Mouse (Mus musculus): Measurements from ENCODE around the gene Brpf3. TPM values are rescaled to one million over a fixed set of nuclear protein-coding genes. Genes with fewer than 3 reads are reported as not detected.
A peak's percentile ranks its signal among the peaks of the same experiment; 100 is the strongest.
"Not testable (repeated sequence)": the region's sequence is repeated elsewhere in the genome, so short reads cannot be mapped to it uniquely, and the experiment has no call there.

Brpf3 gene
- polyA plus RNA-seq, 1 experiment from 2014 or later: 12.5 TPM

GRCm38 (mm10) chr17:28831065-28831464 lies 30.2 kb downstream of the Brpf3 start:
- WGBS: 71% methylated on average over 8 of the region's 8 CpGs
- Histone ChIP-seq H3K36me3 (ENCODE audit: insufficient read depth) (peaks cover 98% of the 10 kb centered on the region), H3K9me3 (ENCODE audit: low read depth, low read length) (no peaks in the 10 kb centered on the region), H3K27ac (ENCODE audit: low read depth) (no peak overlapping the region), H3K27me3 (ENCODE audit: insufficient read depth, low read length) (no peaks in the 10 kb centered on the region), H3K4me1 (ENCODE audit: insufficient read depth) (no peaks in the 10 kb centered on the region), H3K4me3 (ENCODE audit: low read depth, low read length) (no peak overlapping the region), H3K9ac (no peak overlapping the region), H3K4me2 (no peak overlapping the region)
- ATAC-seq (ENCODE audit: insufficient read depth) (no peak), DNase-seq (no peak)
- no peak for TF ChIP-seq CTCF (IDR thresholded peaks at IDR 0.05; ENCODE audit: low read depth)

GRCm38 (mm10) chr17:28832040-28832439 lies 31.1 kb downstream of the Brpf3 start:
- Histone ChIP-seq H3K4me2 (no peak overlapping the region), H3K9me3 (ENCODE audit: low read depth, low read length) (no peaks in the 10 kb centered on the region), H3K9ac (no peak overlapping the region), H3K27ac (ENCODE audit: low read depth) (no peak overlapping the region), H3K27me3 (ENCODE audit: insufficient read depth, low read length) (no peaks in the 10 kb centered on the region), H3K4me1 (ENCODE audit: insufficient read depth) (no peaks in the 10 kb centered on the region), H3K4me3 (ENCODE audit: low read depth, low read length) (no peak overlapping the region), H3K36me3 (ENCODE audit: insufficient read depth) (peaks cover 99% of the 10 kb centered on the region)
- ATAC-seq (ENCODE audit: insufficient read depth) (no peak), DNase-seq (peak; percentile 17)
- WGBS: 81% methylated on average over 9 of the region's 9 CpGs
- TF ChIP-seq CTCF (IDR thresholded peaks at IDR 0.05; ENCODE audit: low read depth): peak; percentile 32

- no peak for TF ChIP-seq CTCF (IDR thresholded peaks at IDR 0.05; ENCODE audit: low read depth)
- Histone ChIP-seq H3K4me3 (ENCODE audit: low read depth, low read length) (no peak overlapping the region), H3K36me3 (ENCODE audit: insufficient read depth) (peaks cover 99% of the 10 kb centered on the region), H3K9ac (no peak overlapping the region), H3K27me3 (ENCODE audit: insufficient read depth, low read length) (no peaks in the 10 kb centered on the region), H3K4me2 (no peak overlapping the region), H3K9me3 (ENCODE audit: low read depth, low read length) (no peaks in the 10 kb centered on the region), H3K27ac (ENCODE audit: low read depth) (no peak overlapping the region), H3K4me1 (ENCODE audit: insufficient read depth) (no peaks in the 10 kb centered on the region)
- 82% methylated on average over 3 of the region's 3 CpGs for WGBS
- no peak for DNase-seq
- no peak for ATAC-seq (ENCODE audit: insufficient read depth)
Observed at GRCm38 (mm10) chr17:28832875-28833274, 32.0 kb downstream of the Brpf3 start.

- TF ChIP-seq CTCF (IDR thresholded peaks at IDR 0.05; ENCODE audit: low read depth): no peak
- whole genome bisulfite sequencing: 47% methylated on average over 10 of the region's 10 CpGs
- H3K9ac ChIP-seq: no peak overlapping the region
- no peak overlapping the region for H3K27ac ChIP-seq (ENCODE audit: low read depth)
- peaks cover 98% of the 10 kb centered on the region for H3K36me3 ChIP-seq (ENCODE audit: insufficient read depth)
- DNase-seq: no peak
- ATAC-seq (ENCODE audit: insufficient read depth): no peak
- no peaks in the 10 kb centered on the region for H3K27me3 ChIP-seq (ENCODE audit: insufficient read depth, low read length)
- no peaks in the 10 kb centered on the region for H3K4me1 ChIP-seq (ENCODE audit: insufficient read depth)
- no peaks in the 10 kb centered on the region for H3K9me3 ChIP-seq (ENCODE audit: low read depth, low read length)
- H3K4me3 ChIP-seq (ENCODE audit: low read depth, low read length): no peak overlapping the region
- no peak overlapping the region for H3K4me2 ChIP-seq
Observed at GRCm38 (mm10) chr17:28834676-28835075, 33.8 kb downstream of the Brpf3 start.

GRCm38 (mm10) chr17:28837840-28838239 lies 37.0 kb downstream of the Brpf3 start:
- Histone ChIP-seq H3K9me3 (ENCODE audit: low read depth, low read length) (peaks cover 4% of the 10 kb centered on the region; the same call in 1 of the 2 replicates), H3K4me3 (ENCODE audit: low read depth, low read length) (no peak overlapping the region), H3K9ac (no peak overlapping the region), H3K4me2 (no peak overlapping the region), H3K36me3 (ENCODE audit: insufficient read depth) (peaks cover 66% of the 10 kb centered on the region), H3K27me3 (ENCODE audit: insufficient read depth, low read length) (no peaks in the 10 kb centered on the region), H3K27ac (ENCODE audit: low read depth) (no peak overlapping the region), H3K4me1 (ENCODE audit: insufficient read depth) (no peaks in the 10 kb centered on the region)
- DNase-seq (no peak), ATAC-seq (ENCODE audit: insufficient read depth) (no peak)
- 90% methylated on average over 7 of the region's 7 CpGs for WGBS
- no peak for TF ChIP-seq CTCF (IDR thresholded peaks at IDR 0.05; ENCODE audit: low read depth)

GRCm38 (mm10) chr17:28841947-28842346 lies 41.1 kb downstream of the Brpf3 start:
- ATAC-seq (ENCODE audit: insufficient read depth); H3K9ac ChIP-seq; H3K27ac ChIP-seq (ENCODE audit: low read depth); H3K9me3 ChIP-seq (ENCODE audit: low read depth, low read length); H3K4me1 ChIP-seq (ENCODE audit: insufficient read depth); H3K4me3 ChIP-seq (ENCODE audit: low read depth, low read length); H3K27me3 ChIP-seq (ENCODE audit: insufficient read depth, low read length); DNase-seq; H3K4me2 ChIP-seq: not testable (repeated sequence)
- peaks cover 26% of the 10 kb centered on the region for H3K36me3 ChIP-seq (ENCODE audit: insufficient read depth)
- peak; percentile 36; the same call in 1 of the 2 replicates for TF ChIP-seq CTCF (IDR thresholded peaks at IDR 0.05; ENCODE audit: low read depth)
- WGBS: 97% methylated on average over 4 of the region's 4 CpGs

GRCm38 (mm10) chr17:28843665-28844064 lies 42.8 kb downstream of the Brpf3 start:
- ATAC-seq (ENCODE audit: insufficient read depth) (no peak), DNase-seq (no peak)
- Histone ChIP-seq H3K4me1 (ENCODE audit: insufficient read depth) (no peaks in the 10 kb centered on the region), H3K9me3 (ENCODE audit: low read depth, low read length) (peaks cover 4% of the 10 kb centered on the region; the same call in 1 of the 2 replicates), H3K4me3 (ENCODE audit: low read depth, low read length) (no peak overlapping the region), H3K27ac (ENCODE audit: low read depth) (no peak overlapping the region), H3K36me3 (ENCODE audit: insufficient read depth) (peaks cover 9% of the 10 kb centered on the region), H3K27me3 (ENCODE audit: insufficient read depth, low read length) (no peaks in the 10 kb centered on the region), H3K4me2 (no peak overlapping the region), H3K9ac (no peak overlapping the region)
- TF ChIP-seq CTCF (IDR thresholded peaks at IDR 0.05; ENCODE audit: low read depth): no peak
- WGBS: 80% methylated on average over 5 of the region's 5 CpGs

All from lung, embryonic 14.5 days (tissue).